Mouse (Mus musculus): ENCODE data around the gene Ttc33.
A peak's percentile ranks its signal among the peaks of the same experiment; 100 is the strongest.

Gene Ttc33

GRCm38 (mm10) chr15:5185366-5186292 lies at the start of gene Ttc33:
TSS of gene Ttc33 (plus strand) at chr15:5185525.
- peak; percentile 69 to 82 for DNase-seq (ENCODE audit: low spot score in 2 of 2)

GRCm38 (mm10) chr15:5138021-5138856 lies 47.1 kb upstream of the Ttc33 start:
- no peak for DNase-seq (ENCODE audit: low spot score in 2 of 2)

GRCm38 (mm10) chr15:5139366-5139765 lies 46.0 kb upstream of the Ttc33 start:
- DNase-seq (ENCODE audit: low spot score in 2 of 2), result no peak

GRCm38 (mm10) chr15:5139863-5140262 lies 45.5 kb upstream of the Ttc33 start:
- peak in 1 of 2 experiments; percentile 33 for DNase-seq (ENCODE audit: low spot score in 2 of 2)

- no peak for DNase-seq (ENCODE audit: low spot score in 2 of 2)
Observed at GRCm38 (mm10) chr15:5140357-5140756, 45.0 kb upstream of the Ttc33 start.

- no peak for DNase-seq (ENCODE audit: low spot score in 2 of 2)
Observed at GRCm38 (mm10) chr15:5142047-5142446, 43.3 kb upstream of the Ttc33 start.

GRCm38 (mm10) chr15:5142714-5143113 lies 42.6 kb upstream of the Ttc33 start:
- DNase-seq (ENCODE audit: low spot score in 2 of 2), result no peak

GRCm38 (mm10) chr15:5143361-5144020 lies 41.8 kb upstream of the Ttc33 start, which contains the start of gene Prkaa1:
TSS of gene Prkaa1 (plus strand) at chr15:5143861.
- peak; percentile 73 to 89 for DNase-seq (ENCODE audit: low spot score in 2 of 2)

GRCm38 (mm10) chr15:5144021-5144778 lies 41.1 kb upstream of the Ttc33 start:
- DNase-seq (ENCODE audit: low spot score in 2 of 2), result peak; percentile 77 to 91

- DNase-seq (ENCODE audit: low spot score in 2 of 2), result no peak
Observed at GRCm38 (mm10) chr15:5145196-5145945, 40.0 kb upstream of the Ttc33 start.

GRCm38 (mm10) chr15:5149187-5149586 lies 36.1 kb upstream of the Ttc33 start:
- no peak for DNase-seq (ENCODE audit: low spot score in 2 of 2)

GRCm38 (mm10) chr15:5152171-5152570 lies 33.2 kb upstream of the Ttc33 start:
- DNase-seq (ENCODE audit: low spot score in 2 of 2), result no peak

- DNase-seq (ENCODE audit: low spot score in 2 of 2), result no peak
Observed at GRCm38 (mm10) chr15:5154621-5155020, 30.7 kb upstream of the Ttc33 start.

- no peak for DNase-seq (ENCODE audit: low spot score in 2 of 2)
Observed at GRCm38 (mm10) chr15:5155093-5155492, 30.2 kb upstream of the Ttc33 start.

GRCm38 (mm10) chr15:5156355-5156754 lies 29.0 kb upstream of the Ttc33 start:
- no peak for DNase-seq (ENCODE audit: low spot score in 2 of 2)

GRCm38 (mm10) chr15:5157386-5157785 lies 27.9 kb upstream of the Ttc33 start:
- DNase-seq (ENCODE audit: low spot score in 2 of 2), result no peak

GRCm38 (mm10) chr15:5158827-5159226 lies 26.5 kb upstream of the Ttc33 start:
- no peak for DNase-seq (ENCODE audit: low spot score in 2 of 2)

- no peak for DNase-seq (ENCODE audit: low spot score in 2 of 2)
Observed at GRCm38 (mm10) chr15:5165121-5165773, 20.1 kb upstream of the Ttc33 start.

- DNase-seq (ENCODE audit: low spot score in 2 of 2), result no peak
Observed at GRCm38 (mm10) chr15:5173217-5173820, 12.0 kb upstream of the Ttc33 start.

Measured in spleen, postnatal 4 days (tissue).